Mouse (Mus musculus) ES-E14 (cell line): ENCODE data around the gene Il1rap.

ENCODE experiments used
- CHD2 ChIP-seq: IDR thresholded peaks from 2 replicates; pipeline ENCODE4 v1.6.1; 2014; ENCODE audit warnings: mild to moderate bottlenecking, low read depth, low read length, inconsistent platforms
- HCFC1 ChIP-seq: IDR thresholded peaks from 2 replicates; pipeline ENCODE4 v1.6.1; 2012; ENCODE audit warnings: low read length, inconsistent platforms, borderline replicate concordance; ENCODE audit not compliant: insufficient read depth
- MAFK ChIP-seq: IDR thresholded peaks from 2 replicates; pipeline ENCODE4 v1.6.1; 2014; ENCODE audit warnings: mild to moderate bottlenecking, low read depth, low read length, inconsistent platforms; ENCODE audit not compliant: insufficient read depth
- ZC3H11A ChIP-seq: IDR thresholded peaks from 2 replicates; pipeline ENCODE4 v1.6.1; 2012; ENCODE audit warnings: low read depth, mild to moderate bottlenecking, inconsistent platforms, low read length, borderline replicate concordance
- ZNF384 ChIP-seq: IDR thresholded peaks from 2 replicates; pipeline ENCODE4 v1.6.1; 2012; ENCODE audit warnings: low read depth, low read length, inconsistent platforms

DNA sequence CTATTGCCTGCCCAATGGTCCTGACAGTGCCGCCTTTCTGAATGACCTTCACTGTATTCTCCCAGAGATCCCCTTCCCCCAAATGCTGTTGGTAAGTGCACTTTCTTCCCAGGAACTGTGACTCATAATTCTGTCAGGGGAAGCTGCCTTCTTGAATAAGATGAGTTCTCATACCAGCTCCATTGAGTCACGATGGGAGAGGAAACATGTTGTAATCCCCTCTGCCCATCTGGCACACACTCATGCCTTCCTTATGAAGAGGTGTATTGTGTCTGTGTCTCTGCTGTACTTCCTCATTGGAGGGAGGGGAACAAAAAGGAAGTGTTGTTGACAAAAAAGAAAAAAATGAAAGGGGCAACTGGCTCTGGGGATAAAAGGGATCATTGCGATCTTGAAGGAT is 44.6 kb downstream of the Il1rap start:
- TF ChIP-seq HCFC1 (no peak), MAFK (no peak), ZNF384 (no peak), CHD2 (no peak), ZC3H11A (no peak)
